Mouse (Mus musculus) forebrain, embryonic 12.5 days (tissue): ENCODE measurements around the gene Txndc11. TPM values are rescaled to one million over a fixed set of nuclear protein-coding genes. Genes with fewer than 3 reads are reported as not detected.

ENCODE experiments used
- ATAC-seq: fragments of 200-750 bp; cut with Nextera tagmentation; 2 replicates; pipeline ENCODE4 v1.8.0; 2017; ENCODE audit warnings: moderate TSS enrichment; ENCODE audit not compliant: low FRiP score
- H3K27ac ChIP-seq: fragments of 300-500 bp; sonication (generic); 2 replicates; pipeline ENCODE4 v1.5.1; 2016; ENCODE audit warnings: mild to moderate bottlenecking
- H3K27me3 ChIP-seq: fragments of 300-500 bp; sonication (generic); 2 replicates; pipeline ENCODE4 v1.6.1; 2016; ENCODE audit warnings: mild to moderate bottlenecking
- H3K36me3 ChIP-seq: fragments of 300-500 bp; sonication (generic); replicated peaks from 2 replicates; pipeline ENCODE4 v1.6.1; 2016; ENCODE audit warnings: mild to moderate bottlenecking
- H3K4me1 ChIP-seq: fragments of 300-500 bp; sonication (generic); 2 replicates; pipeline ENCODE4 v1.6.1; 2016
- H3K4me2 ChIP-seq: fragments of 300-500 bp; sonication (generic); 2 replicates; pipeline ENCODE4 v1.6.1; 2016; ENCODE audit warnings: mild to moderate bottlenecking, moderate library complexity
- H3K4me3 ChIP-seq: fragments of 300-500 bp; sonication (generic); replicated peaks from 2 replicates; pipeline ENCODE4 v1.5.1; 2016; ENCODE audit warnings: mild to moderate bottlenecking
- H3K9ac ChIP-seq: fragments of 300-500 bp; sonication (generic); 2 replicates; pipeline ENCODE4 v1.6.1; 2016; ENCODE audit warnings: mild to moderate bottlenecking
- H3K9me3 ChIP-seq: fragments of 300-500 bp; sonication (generic); 2 replicates; pipeline ENCODE4 v1.6.1; 2016
- WGBS: fragments of 180-500 bp; shearing (Covaris S2); methylation state at CpG from one replicate; pipeline ENCODE4 v1.1.7; 2016; 5-methylcytosine and 5-hydroxymethylcytosine counted together
- microRNA-seq: library from miRNA; unstranded; fragments of <30 nt; microRNA quantifications from one replicate; pipeline ENCODE4, GENCODE M21; 2017
- polyA plus RNA-seq: library from polyadenylated mRNA; unstranded; fragments of >200 nt; fragmentation: Nextera tagmentation; extraction: Ambion mirVana; gene quantifications from 2 replicates; pipeline ENCODE4 v1.2.1, GENCODE M21; 2016

The Txndc11 gene
- polyA plus RNA-seq, 1 experiment from 2014 or later: 30.9 TPM

GRCm38 (mm10) chr16:11028206-11028605, 106.2 kb downstream of the Txndc11 start:
- WGBS: 84% methylated on average over 7 of the region's 7 CpGs
- no peak for ATAC-seq
- H3K9me3 ChIP-seq: no peaks in the 10 kb centered on the region
- no peak overlapping the region for H3K4me2 ChIP-seq
- no peaks in the 10 kb centered on the region for H3K27me3 ChIP-seq
- no peak overlapping the region for H3K4me3 ChIP-seq
- no peak overlapping the region for H3K27ac ChIP-seq
- no peaks in the 10 kb centered on the region for H3K4me1 ChIP-seq
- no peaks in the 10 kb centered on the region for H3K36me3 ChIP-seq
- no peak overlapping the region for H3K9ac ChIP-seq

Small RNA genes within 50 kb of the gene (microRNA-seq; reads per million reads assigned to microRNA genes)
- 166 reads per million, percentile 55 among the genes with 10 or more reads in this experiment for gene Gm23935

Other genes with a start within 250 kb of the Txndc11 start
- 102 and 104 TPM in 2 replicates for gene Snn, start 73.7 kb downstream of the Txndc11 start, polyA plus RNA-seq
- 50.7 and 53.6 TPM in 2 replicates for gene Litaf, start 68.5 kb downstream of the Txndc11 start, polyA plus RNA-seq
- 91.5 and 106 TPM in 2 replicates for gene Zc3h7a, start 41.7 kb upstream of the Txndc11 start, polyA plus RNA-seq
- 220 and 228 TPM in 2 replicates for gene Rsl1d1, start 68.7 kb upstream of the Txndc11 start, polyA plus RNA-seq
- 103 and 104 TPM in 2 replicates for gene Gspt1, start 119.7 kb upstream of the Txndc11 start, polyA plus RNA-seq
- gene Tnfrsf17, start 179.2 kb upstream of the Txndc11 start, polyA plus RNA-seq: not detected in 2 replicates
- 12.8 and 16.4 TPM in 2 replicates for gene Snx29, start 188.3 kb upstream of the Txndc11 start, polyA plus RNA-seq